Mouse (Mus musculus): Measurements from ENCODE around the gene Iscu. TPM values are rescaled to one million over a fixed set of nuclear protein-coding genes. Genes with fewer than 3 reads are reported as not detected.

Gene Iscu
- 106 and 117 TPM in 2 replicates for polyA plus RNA-seq (2014; fragmentation: Nextera tagmentation; extraction: Ambion mirVana)

GRCm38 (mm10) chr5:113772450-113772895 lies at the start of gene Iscu, which contains the start of gene Sart3:
Iscu (plus strand) TSS chr5:113772748.
Sart3 (minus strand) TSS chr5:113772510.
- Histone ChIP-seq H3K9me3 (ENCODE audit: control insufficient read depth, low read depth, low read length) (no peaks in the 10 kb centered on the region), H3K4me3 (ENCODE audit: low read depth, low read length) (peak within 1 kb of the TSS; percentile 100), H3K4me2 (replicated peaks; ENCODE audit: low read depth, low read length) (peak within 1 kb of the TSS; percentile 95), H3K36me3 (ENCODE audit: control insufficient read depth, insufficient read depth, low read length) (peaks cover 36% of the 10 kb centered on the region), H3K27ac (ENCODE audit: low read length) (peak within 1 kb of the TSS; percentile 98), H3K9ac (replicated peaks; ENCODE audit: low read depth, low read length) (peak within 1 kb of the TSS; percentile 90), H3K27me3 (ENCODE audit: control insufficient read depth, insufficient read depth, low read length) (no peaks in the 10 kb centered on the region), H3K4me1 (ENCODE audit: control insufficient read depth, insufficient read depth, low read length) (peaks cover 10% of the 10 kb centered on the region; the same call in 1 of the 2 replicates)
- under 1% methylated on average over 48 of the region's 49 CpGs for WGBS
- ATAC-seq (ENCODE audit: insufficient number of reproducible peaks, insufficient read depth, low FRiP score, low read depth): peak; percentile 88

- Histone ChIP-seq H3K4me1 (ENCODE audit: control insufficient read depth, insufficient read depth, low read length) (no peaks in the 10 kb centered on the region), H3K4me2 (replicated peaks; ENCODE audit: low read depth, low read length) (no peak overlapping the region), H3K27ac (ENCODE audit: low read length) (no peak overlapping the region), H3K9me3 (ENCODE audit: control insufficient read depth, low read depth, low read length) (no peaks in the 10 kb centered on the region), H3K9ac (replicated peaks; ENCODE audit: low read depth, low read length) (no peak overlapping the region), H3K36me3 (ENCODE audit: control insufficient read depth, insufficient read depth, low read length) (no peaks in the 10 kb centered on the region), H3K27me3 (ENCODE audit: control insufficient read depth, insufficient read depth, low read length) (no peaks in the 10 kb centered on the region), H3K4me3 (ENCODE audit: low read depth, low read length) (no peak overlapping the region)
- no peak for ATAC-seq (ENCODE audit: insufficient number of reproducible peaks, insufficient read depth, low FRiP score, low read depth)
- 31% methylated on average over 8 of the region's 8 CpGs for WGBS
These were observed 48.8 kb upstream of the Iscu start for GRCm38 (mm10) chr5:113723567-113724237.

- H3K4me2 ChIP-seq (replicated peaks; ENCODE audit: low read depth, low read length): no peak within 1 kb of the TSS
- ATAC-seq (ENCODE audit: insufficient number of reproducible peaks, insufficient read depth, low FRiP score, low read depth): no peak
- 3% methylated on average over 15 of the region's 15 CpGs for WGBS
- no peaks in the 10 kb centered on the region for H3K36me3 ChIP-seq (ENCODE audit: control insufficient read depth, insufficient read depth, low read length)
- H3K4me1 ChIP-seq (ENCODE audit: control insufficient read depth, insufficient read depth, low read length): no peaks in the 10 kb centered on the region
- no peaks in the 10 kb centered on the region for H3K27me3 ChIP-seq (ENCODE audit: control insufficient read depth, insufficient read depth, low read length)
- no peaks in the 10 kb centered on the region for H3K9me3 ChIP-seq (ENCODE audit: control insufficient read depth, low read depth, low read length)
- H3K27ac ChIP-seq (ENCODE audit: low read length): no peak within 1 kb of the TSS
- no peak within 1 kb of the TSS for H3K9ac ChIP-seq (replicated peaks; ENCODE audit: low read depth, low read length)
- H3K4me3 ChIP-seq (ENCODE audit: low read depth, low read length): no peak within 1 kb of the TSS
These were observed 48.1 kb upstream of the Iscu start, which contains the start of gene 1700069L16Rik for GRCm38 (mm10) chr5:113724446-113724845. 1700069L16Rik (minus strand) TSS chr5:113724772.

GRCm38 (mm10) chr5:113725417-113725816 lies 47.1 kb upstream of the Iscu start:
- no peak overlapping the region for H3K4me2 ChIP-seq (replicated peaks; ENCODE audit: low read depth, low read length)
- no peak overlapping the region for H3K27ac ChIP-seq (ENCODE audit: low read length)
- no peaks in the 10 kb centered on the region for H3K27me3 ChIP-seq (ENCODE audit: control insufficient read depth, insufficient read depth, low read length)
- H3K4me3 ChIP-seq (ENCODE audit: low read depth, low read length): no peak overlapping the region
- 76% methylated on average over 12 of the region's 12 CpGs for WGBS
- H3K4me1 ChIP-seq (ENCODE audit: control insufficient read depth, insufficient read depth, low read length): no peaks in the 10 kb centered on the region
- H3K9ac ChIP-seq (replicated peaks; ENCODE audit: low read depth, low read length): no peak overlapping the region
- H3K9me3 ChIP-seq (ENCODE audit: control insufficient read depth, low read depth, low read length): no peaks in the 10 kb centered on the region
- H3K36me3 ChIP-seq (ENCODE audit: control insufficient read depth, insufficient read depth, low read length): no peaks in the 10 kb centered on the region
- no peak for ATAC-seq (ENCODE audit: insufficient number of reproducible peaks, insufficient read depth, low FRiP score, low read depth)

GRCm38 (mm10) chr5:113726618-113727017 lies 45.9 kb upstream of the Iscu start:
- Histone ChIP-seq H3K27me3 (ENCODE audit: control insufficient read depth, insufficient read depth, low read length) (no peaks in the 10 kb centered on the region), H3K9ac (replicated peaks; ENCODE audit: low read depth, low read length) (no peak overlapping the region), H3K4me2 (replicated peaks; ENCODE audit: low read depth, low read length) (no peak overlapping the region), H3K36me3 (ENCODE audit: control insufficient read depth, insufficient read depth, low read length) (no peaks in the 10 kb centered on the region), H3K4me3 (ENCODE audit: low read depth, low read length) (no peak overlapping the region), H3K9me3 (ENCODE audit: control insufficient read depth, low read depth, low read length) (no peaks in the 10 kb centered on the region), H3K4me1 (ENCODE audit: control insufficient read depth, insufficient read depth, low read length) (no peaks in the 10 kb centered on the region), H3K27ac (ENCODE audit: low read length) (no peak overlapping the region)
- ATAC-seq (ENCODE audit: insufficient number of reproducible peaks, insufficient read depth, low FRiP score, low read depth): no peak
- 76% methylated on average over 6 of the region's 6 CpGs for WGBS

- Histone ChIP-seq H3K27ac (ENCODE audit: low read length) (no peak overlapping the region), H3K27me3 (ENCODE audit: control insufficient read depth, insufficient read depth, low read length) (no peaks in the 10 kb centered on the region), H3K36me3 (ENCODE audit: control insufficient read depth, insufficient read depth, low read length) (no peaks in the 10 kb centered on the region), H3K4me3 (ENCODE audit: low read depth, low read length) (no peak overlapping the region), H3K4me1 (ENCODE audit: control insufficient read depth, insufficient read depth, low read length) (no peaks in the 10 kb centered on the region), H3K9ac (replicated peaks; ENCODE audit: low read depth, low read length) (no peak overlapping the region), H3K4me2 (replicated peaks; ENCODE audit: low read depth, low read length) (no peak overlapping the region), H3K9me3 (ENCODE audit: control insufficient read depth, low read depth, low read length) (no peaks in the 10 kb centered on the region)
- 57% methylated on average over 12 of the region's 12 CpGs for WGBS
- ATAC-seq (ENCODE audit: insufficient number of reproducible peaks, insufficient read depth, low FRiP score, low read depth): no peak
These were observed 45.3 kb upstream of the Iscu start for GRCm38 (mm10) chr5:113727238-113727637.

- no peak for ATAC-seq (ENCODE audit: insufficient number of reproducible peaks, insufficient read depth, low FRiP score, low read depth)
- no peak overlapping the region for H3K4me2 ChIP-seq (replicated peaks; ENCODE audit: low read depth, low read length)
- no peaks in the 10 kb centered on the region for H3K36me3 ChIP-seq (ENCODE audit: control insufficient read depth, insufficient read depth, low read length)
- no peak overlapping the region for H3K4me3 ChIP-seq (ENCODE audit: low read depth, low read length)
- no peaks in the 10 kb centered on the region for H3K27me3 ChIP-seq (ENCODE audit: control insufficient read depth, insufficient read depth, low read length)
- H3K9me3 ChIP-seq (ENCODE audit: control insufficient read depth, low read depth, low read length): no peaks in the 10 kb centered on the region
- H3K4me1 ChIP-seq (ENCODE audit: control insufficient read depth, insufficient read depth, low read length): no peaks in the 10 kb centered on the region
- no peak overlapping the region for H3K9ac ChIP-seq (replicated peaks; ENCODE audit: low read depth, low read length)
- 86% methylated on average over 7 of the region's 7 CpGs for WGBS
- H3K27ac ChIP-seq (ENCODE audit: low read length): no peak overlapping the region
These were observed 44.5 kb upstream of the Iscu start for GRCm38 (mm10) chr5:113728011-113728410.

GRCm38 (mm10) chr5:113728691-113729090 lies 43.9 kb upstream of the Iscu start:
- H3K4me1 ChIP-seq (ENCODE audit: control insufficient read depth, insufficient read depth, low read length): no peaks in the 10 kb centered on the region
- H3K36me3 ChIP-seq (ENCODE audit: control insufficient read depth, insufficient read depth, low read length): no peaks in the 10 kb centered on the region
- H3K4me2 ChIP-seq (replicated peaks; ENCODE audit: low read depth, low read length): no peak overlapping the region
- no peak overlapping the region for H3K9ac ChIP-seq (replicated peaks; ENCODE audit: low read depth, low read length)
- no peak for ATAC-seq (ENCODE audit: insufficient number of reproducible peaks, insufficient read depth, low FRiP score, low read depth)
- H3K27ac ChIP-seq (ENCODE audit: low read length): no peak overlapping the region
- H3K4me3 ChIP-seq (ENCODE audit: low read depth, low read length): no peak overlapping the region
- no peaks in the 10 kb centered on the region for H3K27me3 ChIP-seq (ENCODE audit: control insufficient read depth, insufficient read depth, low read length)
- 91% methylated on average over 7 of the region's 7 CpGs for WGBS
- H3K9me3 ChIP-seq (ENCODE audit: control insufficient read depth, low read depth, low read length): no peaks in the 10 kb centered on the region

All from stomach, embryonic 14.5 days (tissue).